Mouse (Mus musculus) liver, embryonic 12.5 days (tissue): ENCODE results near the gene Actc1. TPM values are rescaled to one million over a fixed set of nuclear protein-coding genes. Genes with fewer than 3 reads are reported as not detected.

Experiments used
- ATAC-seq: fragments of 200-750 bp; cut with Nextera tagmentation; 2 replicates; pipeline ENCODE4 v1.8.0; 2017; ENCODE audit warnings: moderate number of reproducible peaks, mild to moderate bottlenecking, moderate library complexity
- H3K27ac ChIP-seq: fragments of 300-500 bp; sonication (generic); 2 replicates; pipeline ENCODE4 v1.5.1; 2016; ENCODE audit warnings: mild to moderate bottlenecking
- H3K27me3 ChIP-seq: fragments of 300-500 bp; sonication (generic); replicated peaks from 2 replicates; pipeline ENCODE4 v1.6.1; 2016; ENCODE audit warnings: mild to moderate bottlenecking, moderate library complexity
- H3K36me3 ChIP-seq: fragments of 300-500 bp; sonication (generic); 2 replicates; pipeline ENCODE4 v1.6.1; 2016; ENCODE audit warnings: mild to moderate bottlenecking, moderate library complexity
- H3K4me1 ChIP-seq: fragments of 300-500 bp; sonication (generic); 2 replicates; pipeline ENCODE4 v1.6.1; 2016
- H3K4me2 ChIP-seq: fragments of 300-500 bp; sonication (generic); 2 replicates; pipeline ENCODE4 v1.6.1; 2016; ENCODE audit warnings: mild to moderate bottlenecking, moderate library complexity
- H3K4me3 ChIP-seq: fragments of 300-500 bp; sonication (generic); 2 replicates; pipeline ENCODE4 v1.5.1; 2016; ENCODE audit warnings: mild to moderate bottlenecking, moderate library complexity
- H3K9ac ChIP-seq: fragments of 300-500 bp; sonication (generic); 2 replicates; pipeline ENCODE4 v1.6.1; 2016; ENCODE audit warnings: mild to moderate bottlenecking, moderate library complexity
- H3K9me3 ChIP-seq: fragments of 300-500 bp; sonication (generic); replicated peaks from 2 replicates; pipeline ENCODE4 v1.6.1; 2016; ENCODE audit warnings: mild to moderate bottlenecking, moderate library complexity
- WGBS: fragments of 180-500 bp; shearing (Covaris S2); methylation state at CpG from one replicate; pipeline ENCODE4 v1.1.7; 2016; ENCODE audit not compliant: insufficient replicate concordance; 5-methylcytosine and 5-hydroxymethylcytosine counted together
- polyA plus RNA-seq: library from polyadenylated mRNA; unstranded; fragments of >200 nt; fragmentation: Nextera tagmentation; extraction: Ambion mirVana; gene quantifications from 2 replicates; pipeline ENCODE4 v1.2.1, GENCODE M21; 2016

Gene Actc1
- polyA plus RNA-seq, 1 experiment from 2014 or later, result 9.2 TPM

GRCm38 (mm10) chr2:114071876-114072275 lies 18.5 kb upstream of the Actc1 start:
- no peak for ATAC-seq
- Histone ChIP-seq H3K4me2 (no peak overlapping the region), H3K36me3 (no peaks in the 10 kb centered on the region), H3K4me3 (no peak overlapping the region), H3K27ac (no peak overlapping the region), H3K9me3 (no peaks in the 10 kb centered on the region), H3K4me1 (no peaks in the 10 kb centered on the region), H3K9ac (no peak overlapping the region), H3K27me3 (no peaks in the 10 kb centered on the region)
- WGBS, result 72% methylated on average over 2 of the region's 2 CpGs

GRCm38 (mm10) chr2:114066226-114066625 lies 12.9 kb upstream of the Actc1 start:
- H3K4me2 ChIP-seq, result no peak overlapping the region
- no peaks in the 10 kb centered on the region for H3K9me3 ChIP-seq
- ATAC-seq, result no peak
- H3K27me3 ChIP-seq, result no peaks in the 10 kb centered on the region
- no peak overlapping the region for H3K4me3 ChIP-seq
- no peak overlapping the region for H3K9ac ChIP-seq
- no peaks in the 10 kb centered on the region for H3K4me1 ChIP-seq
- H3K36me3 ChIP-seq, result no peaks in the 10 kb centered on the region
- WGBS, result 47% methylated on average over 3 of the region's 3 CpGs
- H3K27ac ChIP-seq, result no peak overlapping the region

- Histone ChIP-seq H3K27ac (no peak overlapping the region), H3K4me2 (no peak overlapping the region), H3K36me3 (no peaks in the 10 kb centered on the region), H3K4me3 (no peak overlapping the region), H3K27me3 (no peaks in the 10 kb centered on the region), H3K9me3 (no peaks in the 10 kb centered on the region), H3K9ac (no peak overlapping the region), H3K4me1 (no peaks in the 10 kb centered on the region)
- WGBS, result 33% methylated on average over 2 of the region's 2 CpGs
- no peak for ATAC-seq
Measured at GRCm38 (mm10) chr2:114064004-114064403, 10.7 kb upstream of the Actc1 start.

- no peak overlapping the region for H3K9ac ChIP-seq
- H3K27ac ChIP-seq, result no peak overlapping the region
- no peaks in the 10 kb centered on the region for H3K27me3 ChIP-seq
- H3K36me3 ChIP-seq, result no peaks in the 10 kb centered on the region
- no peak overlapping the region for H3K4me2 ChIP-seq
- no peak overlapping the region for H3K4me3 ChIP-seq
- H3K9me3 ChIP-seq, result no peaks in the 10 kb centered on the region
- WGBS, result 55% methylated on average over 6 of the region's 6 CpGs
- no peak for ATAC-seq
- H3K4me1 ChIP-seq, result no peaks in the 10 kb centered on the region
Measured at GRCm38 (mm10) chr2:114060071-114060591, 6.8 kb upstream of the Actc1 start.

GRCm38 (mm10) chr2:114059608-114060007 lies 6.3 kb upstream of the Actc1 start:
- H3K27me3 ChIP-seq, result no peaks in the 10 kb centered on the region

GRCm38 (mm10) chr2:114058226-114058796 lies 5.0 kb upstream of the Actc1 start:
- H3K27me3 ChIP-seq, result no peaks in the 10 kb centered on the region

More at GRCm38 (mm10) chr2:114059608-114060007, 6.3 kb upstream of the Actc1 start:
- H3K4me2 ChIP-seq, result no peak overlapping the region
- no peak overlapping the region for H3K4me3 ChIP-seq
- no peaks in the 10 kb centered on the region for H3K4me1 ChIP-seq
- no peak overlapping the region for H3K27ac ChIP-seq
- H3K9me3 ChIP-seq, result no peaks in the 10 kb centered on the region
- no peak for ATAC-seq
- WGBS, result 59% methylated on average over 1 of the region's 1 CpGs
- H3K36me3 ChIP-seq, result no peaks in the 10 kb centered on the region
- no peak overlapping the region for H3K9ac ChIP-seq

GRCm38 (mm10) chr2:114057303-114057853 lies 4.0 kb upstream of the Actc1 start:
- Histone ChIP-seq H3K4me1 (no peaks in the 10 kb centered on the region), H3K4me2 (no peak overlapping the region), H3K27me3 (no peaks in the 10 kb centered on the region), H3K4me3 (no peak overlapping the region), H3K9me3 (no peaks in the 10 kb centered on the region), H3K36me3 (no peaks in the 10 kb centered on the region), H3K9ac (no peak overlapping the region), H3K27ac (no peak overlapping the region)
- 27% methylated on average over 10 of the region's 10 CpGs for WGBS
- 0 out of 2 replicates have a peak, but pooled peaks have one; percentile 18 for ATAC-seq

More at GRCm38 (mm10) chr2:114058226-114058796, 5.0 kb upstream of the Actc1 start:
- Histone ChIP-seq H3K27ac (no peak overlapping the region), H3K9ac (no peak overlapping the region), H3K36me3 (no peaks in the 10 kb centered on the region), H3K4me3 (no peak overlapping the region), H3K9me3 (no peaks in the 10 kb centered on the region), H3K4me1 (no peaks in the 10 kb centered on the region), H3K4me2 (no peak overlapping the region)
- ATAC-seq, result no peak
- 81% methylated on average over 10 of the region's 10 CpGs for WGBS

- no peaks in the 10 kb centered on the region for H3K27me3 ChIP-seq
- 66% methylated on average over 4 of the region's 4 CpGs for WGBS
- H3K9ac ChIP-seq, result no peak overlapping the region
- no peaks in the 10 kb centered on the region for H3K9me3 ChIP-seq
- H3K4me1 ChIP-seq, result no peaks in the 10 kb centered on the region
- no peak overlapping the region for H3K27ac ChIP-seq
- H3K4me3 ChIP-seq, result no peak overlapping the region
- no peak overlapping the region for H3K4me2 ChIP-seq
- no peak for ATAC-seq
- H3K36me3 ChIP-seq, result no peaks in the 10 kb centered on the region
Measured at GRCm38 (mm10) chr2:114054129-114054528, 781 bp upstream of the Actc1 start.

- Histone ChIP-seq H3K4me2 (no peak overlapping the region), H3K27ac (no peak overlapping the region), H3K4me1 (no peaks in the 10 kb centered on the region), H3K27me3 (no peaks in the 10 kb centered on the region), H3K9ac (no peak overlapping the region), H3K9me3 (no peaks in the 10 kb centered on the region), H3K36me3 (no peaks in the 10 kb centered on the region), H3K4me3 (no peak overlapping the region)
- 80% methylated on average over 14 of the region's 14 CpGs for WGBS
- ATAC-seq, result no peak
Measured at GRCm38 (mm10) chr2:114051871-114052241, 1.5 kb downstream of the Actc1 start.

GRCm38 (mm10) chr2:114051111-114051870 lies 2.1 kb downstream of the Actc1 start:
- 83% methylated on average over 7 of the region's 7 CpGs for WGBS
- no peak overlapping the region for H3K4me3 ChIP-seq
- no peaks in the 10 kb centered on the region for H3K27me3 ChIP-seq
- no peak overlapping the region for H3K27ac ChIP-seq
- H3K4me1 ChIP-seq, result no peaks in the 10 kb centered on the region
- no peak overlapping the region for H3K9ac ChIP-seq
- ATAC-seq, result no peak
- H3K4me2 ChIP-seq, result no peak overlapping the region
- H3K36me3 ChIP-seq, result no peaks in the 10 kb centered on the region
- H3K9me3 ChIP-seq, result no peaks in the 10 kb centered on the region

GRCm38 (mm10) chr2:114050150-114050549 lies 3.2 kb downstream of the Actc1 start:
- WGBS, result 75% methylated on average over 7 of the region's 7 CpGs
- no peak overlapping the region for H3K4me3 ChIP-seq
- no peak overlapping the region for H3K9ac ChIP-seq
- H3K4me2 ChIP-seq, result no peak overlapping the region
- ATAC-seq, result no peak
- no peaks in the 10 kb centered on the region for H3K36me3 ChIP-seq
- H3K27ac ChIP-seq, result no peak overlapping the region
- no peaks in the 10 kb centered on the region for H3K27me3 ChIP-seq
- H3K9me3 ChIP-seq, result no peaks in the 10 kb centered on the region
- no peaks in the 10 kb centered on the region for H3K4me1 ChIP-seq

- no peak overlapping the region for H3K4me3 ChIP-seq
- no peaks in the 10 kb centered on the region for H3K36me3 ChIP-seq
- no peak overlapping the region for H3K27ac ChIP-seq
- H3K27me3 ChIP-seq, result no peaks in the 10 kb centered on the region
- no peak overlapping the region for H3K4me2 ChIP-seq
- WGBS, result 78% methylated on average over 7 of the region's 7 CpGs
- no peaks in the 10 kb centered on the region for H3K9me3 ChIP-seq
- ATAC-seq, result no peak
- no peak overlapping the region for H3K9ac ChIP-seq
- no peaks in the 10 kb centered on the region for H3K4me1 ChIP-seq
Measured at GRCm38 (mm10) chr2:114049372-114049771, 4.0 kb downstream of the Actc1 start.
